Mouse (Mus musculus) spleen, postnatal 36 days (tissue): ENCODE results near the gene C2cd4c.

Experiments used
- DNase-seq, 2 experiments: peaks; one replicate each; pipeline ENCODE4 v3.0.0; 2022; ENCODE audit warnings: low spot score in 2 of 2, mixed read lengths in 1 of 2

The C2cd4c gene

DNA sequence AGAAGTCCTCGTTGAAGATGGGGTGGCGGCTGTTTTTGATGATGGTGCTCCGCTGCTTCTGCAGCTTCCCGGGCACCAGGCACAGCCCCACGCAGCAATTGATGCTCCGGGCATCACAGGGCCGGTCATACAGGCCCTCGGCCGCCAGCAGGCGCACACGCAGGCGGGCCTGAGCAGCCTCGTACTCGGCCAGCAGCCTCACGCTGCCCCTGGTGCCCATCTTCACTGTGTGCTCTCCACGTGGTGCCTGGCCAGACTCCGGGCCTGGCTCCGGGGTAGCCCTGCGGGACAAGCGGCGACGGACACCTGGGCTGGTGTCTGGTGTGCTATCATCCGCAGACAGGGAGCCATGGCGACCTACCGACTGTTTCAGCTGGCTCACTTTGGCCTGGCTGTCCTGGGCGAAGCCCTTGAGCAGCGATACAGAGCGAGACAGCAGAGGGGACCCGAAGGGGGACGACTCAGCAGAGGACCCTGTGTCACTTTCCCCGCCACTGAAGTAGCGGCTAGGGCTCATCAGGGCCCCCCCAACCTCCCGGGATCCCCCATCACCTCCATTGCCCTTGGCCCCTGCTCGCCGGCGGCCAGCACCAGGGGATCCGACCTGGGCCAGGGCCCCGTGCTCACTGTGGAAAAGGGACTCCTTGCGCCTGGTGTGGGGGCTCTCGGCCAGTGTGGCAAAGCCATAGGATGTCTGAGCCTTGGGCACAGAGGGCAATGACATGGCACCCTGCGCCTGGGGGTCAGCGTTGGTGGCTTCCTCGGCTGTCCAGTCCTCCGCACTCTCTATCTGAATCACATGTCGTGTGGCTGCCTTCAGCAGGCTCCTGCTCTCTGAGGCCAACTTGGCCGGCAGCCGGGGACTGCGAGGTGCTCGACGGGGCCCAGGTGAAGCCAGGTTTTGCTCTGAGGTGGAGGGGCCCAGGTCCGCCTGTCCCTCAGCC is 1.4 kb downstream of the C2cd4c start:
- DNase-seq, result no peak

GRCm38 (mm10) chr10:79611296-79611695 is 2.5 kb downstream of the C2cd4c start:
- no peak for DNase-seq

GRCm38 (mm10) chr10:79609276-79609675 is 4.5 kb downstream of the C2cd4c start:
- no peak for DNase-seq

DNA sequence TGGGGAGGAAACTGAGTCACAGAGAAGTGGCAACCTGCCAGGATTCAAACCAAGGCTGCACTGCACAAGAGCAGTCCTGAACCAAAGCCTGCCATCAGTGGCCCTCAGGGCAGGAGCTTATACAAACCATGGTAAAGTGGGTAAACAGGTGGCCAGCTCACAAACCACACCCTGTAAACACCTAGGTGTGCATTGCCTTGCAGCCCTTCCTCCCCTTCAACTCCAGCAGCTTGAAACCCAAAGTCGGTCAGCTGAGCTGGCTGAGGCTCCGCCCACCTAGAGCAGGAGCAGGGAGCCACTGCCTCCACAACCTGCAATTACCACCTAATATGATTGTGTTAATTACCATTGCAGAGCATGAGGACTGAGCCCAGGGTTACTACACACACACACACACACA is 5.9 kb downstream of the C2cd4c start:
- no peak for DNase-seq

DNA sequence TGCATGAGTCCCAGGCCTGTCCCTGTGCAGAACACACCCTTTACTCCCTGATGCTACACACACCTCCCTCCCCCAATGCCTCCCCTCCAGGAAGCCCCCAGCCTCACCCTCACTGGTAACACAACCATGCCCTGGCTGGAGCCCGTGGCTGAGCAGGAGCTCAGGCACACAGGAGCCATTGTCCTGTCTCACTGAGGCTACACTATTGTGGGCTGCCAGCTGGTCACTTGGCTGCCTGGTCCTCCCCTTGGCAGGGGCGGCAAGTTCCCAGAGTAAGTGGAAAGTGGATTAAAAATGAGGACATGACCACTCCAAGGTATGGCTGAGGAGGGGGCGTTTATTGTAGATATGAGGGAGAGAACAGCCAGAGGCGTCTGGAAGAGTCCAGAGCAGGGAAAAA is 7.3 kb downstream of the C2cd4c start:
- DNase-seq, result no peak

DNA sequence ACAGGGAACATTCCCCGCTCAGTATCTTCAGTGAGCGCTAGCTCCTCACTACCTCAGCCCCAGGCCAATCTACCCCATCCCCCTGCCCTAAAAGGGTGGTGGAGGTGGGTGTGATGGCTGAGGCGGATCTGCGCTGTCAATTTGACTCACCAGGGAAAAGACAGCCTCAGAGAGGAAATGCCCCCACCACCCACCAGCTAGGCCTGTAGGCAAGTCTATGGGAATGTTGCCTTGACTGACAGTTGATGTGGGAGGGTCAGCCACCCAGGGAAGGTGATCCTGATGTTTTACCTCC is 15.9 kb downstream of the C2cd4c start:
- DNase-seq, result no peak

- DNase-seq, result no peak
Observed at GRCm38 (mm10) chr10:79597051-79597935, 16.5 kb downstream of the C2cd4c start.

DNA sequence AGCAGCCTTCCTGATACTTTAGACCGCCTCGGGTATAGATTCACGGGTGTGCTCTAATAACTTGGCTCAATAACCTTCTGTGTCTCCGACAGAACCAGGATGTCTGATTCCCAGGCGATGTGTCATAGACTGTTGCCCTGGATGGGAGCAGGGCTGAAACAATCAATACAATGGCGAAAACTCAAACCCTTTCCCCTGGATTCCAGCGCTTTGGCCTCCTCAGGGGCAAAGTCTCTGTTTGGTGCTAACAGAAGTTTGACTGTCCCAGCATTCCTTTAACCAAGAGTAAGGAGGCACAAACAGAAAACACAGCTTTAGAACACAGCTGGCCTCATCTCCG is 18.3 kb downstream of the C2cd4c start:
- DNase-seq, result no peak

- peak; percentile 12 to 26 for DNase-seq
Observed at GRCm38 (mm10) chr10:79594872-79595589, 18.8 kb downstream of the C2cd4c start.

DNA sequence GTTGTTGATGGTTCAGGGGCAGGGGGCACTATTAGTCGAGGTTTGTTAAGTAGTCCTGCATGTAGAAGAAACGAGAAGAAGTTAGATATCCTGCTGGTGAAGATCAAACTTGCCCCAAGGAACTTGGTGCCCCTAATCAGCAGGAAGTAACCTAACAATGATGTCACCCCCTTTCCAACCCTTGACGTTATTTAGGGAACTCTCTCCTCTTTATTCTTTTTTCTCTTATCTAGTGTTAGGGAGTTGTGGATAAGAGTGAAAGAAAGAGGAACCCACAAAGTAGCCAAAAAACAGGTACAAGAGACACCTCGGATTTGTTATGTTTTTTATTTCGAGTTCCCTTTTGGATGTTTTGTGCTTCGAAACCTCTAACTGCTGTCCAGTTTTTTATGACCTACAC is 19.7 kb downstream of the C2cd4c start:
- DNase-seq, result no peak

DNA sequence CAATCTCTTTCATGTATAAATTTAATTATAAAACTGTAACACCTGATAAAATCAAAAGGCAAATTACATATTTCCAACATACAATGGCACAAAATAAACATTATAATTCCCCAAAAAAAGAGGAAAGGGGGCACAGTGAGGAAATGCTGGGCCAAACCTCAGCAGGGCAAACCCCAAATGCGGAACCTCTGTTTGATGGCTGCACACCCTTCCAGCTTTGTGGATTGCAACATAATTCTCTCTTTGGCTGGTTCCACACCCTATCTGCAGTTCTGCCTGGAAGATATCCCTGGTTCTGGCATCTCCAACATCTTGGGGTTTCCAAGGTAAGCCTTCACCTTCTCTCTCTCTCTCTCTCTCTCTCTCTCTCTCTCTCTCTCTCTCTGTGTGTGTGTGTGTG is 23.1 kb downstream of the C2cd4c start:
- DNase-seq, result no peak

GRCm38 (mm10) chr10:79587752-79588126 is 26.1 kb downstream of the C2cd4c start:
- no peak for DNase-seq

GRCm38 (mm10) chr10:79587061-79587751 is 26.6 kb downstream of the C2cd4c start, which contains the start of gene Theg:
Gene Theg, minus strand, starts transcription at chr10:79587331.
- no peak for DNase-seq

- no peak for DNase-seq
Observed at GRCm38 (mm10) chr10:79586243-79586642, 27.6 kb downstream of the C2cd4c start.

- no peak for DNase-seq
Observed at GRCm38 (mm10) chr10:79585723-79586122, 28.1 kb downstream of the C2cd4c start.

DNA sequence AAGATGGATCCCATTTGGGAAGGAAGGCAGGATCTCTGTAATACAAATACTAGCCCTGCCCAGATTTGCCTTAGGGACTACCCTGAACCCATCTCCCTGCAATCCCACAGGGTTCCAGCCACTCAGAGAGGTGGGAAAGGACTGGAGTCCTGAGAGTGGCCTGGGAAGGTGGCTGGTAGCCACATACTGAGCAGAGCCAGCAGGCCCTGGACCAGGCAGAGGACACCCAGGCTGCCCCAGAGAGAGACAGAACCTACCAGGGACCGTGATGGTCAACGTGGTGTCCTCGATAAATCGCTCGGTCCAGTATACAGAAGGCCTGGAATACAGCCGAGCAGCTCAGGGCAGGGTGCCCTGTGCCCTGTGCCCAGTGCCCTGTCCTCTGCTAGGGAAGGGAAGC is 28.7 kb downstream of the C2cd4c start:
- no peak for DNase-seq

- DNase-seq, result peak; percentile 38 to 53
Observed at GRCm38 (mm10) chr10:79584426-79584825, 29.4 kb downstream of the C2cd4c start.

GRCm38 (mm10) chr10:79584021-79584420 is 29.8 kb downstream of the C2cd4c start:
- DNase-seq, result no peak

DNA sequence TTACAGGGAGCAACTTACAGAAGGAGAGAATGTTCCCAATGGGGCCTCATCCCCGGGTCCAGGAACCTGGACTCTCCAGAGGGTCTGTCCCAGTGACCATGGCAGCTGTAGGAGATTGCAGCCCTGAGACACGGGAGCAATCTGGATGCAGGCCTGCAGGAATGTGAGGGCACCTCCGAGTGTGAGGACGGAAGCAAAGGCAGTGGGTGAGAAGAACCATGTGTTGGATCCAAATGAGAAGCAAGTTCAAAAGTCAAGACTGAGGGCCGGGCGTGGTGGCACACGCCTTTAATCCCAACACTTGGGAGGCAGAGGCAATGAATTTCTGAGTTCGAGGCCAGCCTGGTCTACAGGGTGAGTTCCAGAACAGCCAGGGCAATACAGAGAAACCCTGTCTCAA is 32.3 kb downstream of the C2cd4c start:
- DNase-seq, result no peak

DNA sequence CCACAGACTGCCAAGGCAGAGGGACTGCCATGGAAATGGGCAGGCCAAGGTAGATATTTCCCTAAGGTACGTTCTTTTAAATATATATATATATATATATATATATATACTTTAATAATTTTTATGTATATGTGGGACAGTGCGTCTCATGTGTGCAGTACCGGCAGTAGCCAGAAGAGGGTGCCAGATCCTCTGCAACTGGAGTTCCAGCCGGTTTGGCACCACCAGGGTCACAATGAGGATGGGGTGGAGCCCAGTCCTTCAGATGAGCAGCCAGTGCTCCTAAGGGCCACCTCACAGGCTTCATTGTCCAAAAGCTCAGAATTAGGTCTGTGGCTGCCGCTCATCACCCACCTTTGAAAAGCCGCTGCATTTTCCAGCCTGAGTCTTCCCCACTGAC is 33.0 kb downstream of the C2cd4c start:
- DNase-seq, result peak in 1 of 2 experiments; percentile 5

DNA sequence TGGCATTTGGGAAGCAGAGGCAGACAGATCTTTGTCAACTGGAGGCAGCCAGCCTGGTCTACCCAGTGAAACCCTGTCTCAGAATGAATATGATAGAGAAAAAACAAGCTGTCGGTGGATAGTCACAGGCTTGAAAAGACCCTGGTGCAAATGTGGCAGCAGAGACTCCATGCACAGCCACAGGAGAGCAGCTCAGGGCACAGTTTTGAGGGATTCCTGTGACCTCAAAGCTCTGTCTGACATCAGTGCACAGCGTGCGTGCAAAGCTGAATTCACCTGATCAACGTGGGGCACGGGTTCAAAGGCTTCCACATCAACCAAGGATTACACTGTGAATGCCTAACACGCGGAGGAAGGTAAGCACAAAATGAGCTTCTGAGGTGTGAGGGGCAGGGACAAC is 33.5 kb downstream of the C2cd4c start:
- DNase-seq, result no peak

- no peak for DNase-seq
Observed at GRCm38 (mm10) chr10:79579781-79580180, 34.0 kb downstream of the C2cd4c start.
